Mouse (Mus musculus) intestine, postnatal 0 days (tissue): ENCODE data around the gene Dctpp1. TPM values are rescaled to one million over a fixed set of nuclear protein-coding genes. Genes with fewer than 3 reads are reported as not detected.

Experiments
- ATAC-seq: fragments of 200-750 bp; cut with Nextera tagmentation; 2 replicates; pipeline ENCODE4 v1.8.0; 2017; ENCODE audit warnings: mild to moderate bottlenecking, moderate TSS enrichment, moderate library complexity
- H3K27ac ChIP-seq: fragments of 300-500 bp; sonication (generic); 2 replicates; pipeline ENCODE4 v1.5.1; 2014; ENCODE audit warnings: mild to moderate bottlenecking, low read depth, low read length, moderate library complexity
- H3K27me3 ChIP-seq: fragments of 300-500 bp; sonication (generic); replicated peaks from 2 replicates; pipeline ENCODE4 v1.6.1; 2014; ENCODE audit warnings: low read length, mixed read lengths; ENCODE audit not compliant: control insufficient read depth, insufficient read depth
- H3K36me3 ChIP-seq: fragments of 300-500 bp; sonication (generic); 2 replicates; pipeline ENCODE4 v1.6.1; 2014; ENCODE audit warnings: mild to moderate bottlenecking, moderate library complexity; ENCODE audit not compliant: control insufficient read depth, insufficient read depth
- H3K4me1 ChIP-seq: fragments of 300-500 bp; sonication (generic); replicated peaks from 2 replicates; pipeline ENCODE4 v1.6.1; 2014; ENCODE audit warnings: antibody characterized with exemption, low read length, mixed read lengths; ENCODE audit not compliant: control insufficient read depth, insufficient read depth
- H3K4me2 ChIP-seq: fragments of 300-500 bp; sonication (generic); replicated peaks from 2 replicates; pipeline ENCODE4 v1.6.1; 2014; ENCODE audit warnings: low read depth, mild to moderate bottlenecking, moderate library complexity
- H3K4me3 ChIP-seq: fragments of 300-500 bp; sonication (generic); 2 replicates; pipeline ENCODE4 v1.5.1; 2014; ENCODE audit warnings: low read depth, low read length
- H3K9ac ChIP-seq: fragments of 300-500 bp; sonication (generic); 2 replicates; pipeline ENCODE4 v1.6.1; 2014; ENCODE audit warnings: mild to moderate bottlenecking, low read depth, low read length
- H3K9me3 ChIP-seq: fragments of 300-500 bp; sonication (generic); 2 replicates; pipeline ENCODE4 v1.6.1; 2016; ENCODE audit warnings: mixed run types; ENCODE audit not compliant: control insufficient read depth
- CTCF ChIP-seq: sonication (generic); IDR thresholded peaks from 2 replicates; pipeline ENCODE4 v1.5.1; 2016; ENCODE audit warnings: low read depth, mild to moderate bottlenecking, control low read depth, antibody characterized with exemption, moderate library complexity
- WGBS: fragments of 180-500 bp; shearing (Covaris S2); extraction: QIAGEN DNeasy Blood & Tissue Kit; methylation state at CpG from one replicate; pipeline ENCODE4 v1.1.7; 2014; 5-methylcytosine and 5-hydroxymethylcytosine counted together
- polyA plus RNA-seq: library from polyadenylated mRNA; unstranded; fragments of >200 nt; fragmentation: Nextera tagmentation; extraction: Ambion mirVana; gene quantifications from 2 replicates; pipeline ENCODE4 v1.2.1, GENCODE M21; 2015

Gene Dctpp1
- polyA plus RNA-seq, 1 experiment from 2014 or later = 75.2 TPM

DNA sequence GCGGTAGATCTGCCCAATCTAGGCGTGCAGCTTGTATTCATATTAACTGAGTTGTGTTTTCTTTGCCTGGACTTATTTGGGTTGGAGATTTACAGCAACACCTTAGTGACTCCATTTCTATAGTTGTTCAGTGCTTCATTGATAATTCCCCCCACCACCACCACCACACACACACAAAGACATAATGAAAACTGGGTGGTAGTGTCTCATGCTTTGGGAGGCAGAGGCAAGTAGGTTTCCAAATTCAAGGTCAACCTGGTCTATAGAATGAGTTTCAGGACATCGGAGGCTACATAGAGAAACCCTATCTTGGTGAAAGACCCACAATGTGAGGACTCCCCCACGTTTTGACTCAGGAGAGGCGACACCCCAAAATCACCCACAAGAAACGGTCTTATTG, 35.9 kb downstream of the Dctpp1 start:
- 91% methylated on average over 6 of the region's 6 CpGs for WGBS
- Histone ChIP-seq H3K4me3 (no peak overlapping the region), H3K4me1 (no peaks in the 10 kb centered on the region), H3K9me3 (no peaks in the 10 kb centered on the region), H3K4me2 (no peak overlapping the region), H3K36me3 (no peaks in the 10 kb centered on the region), H3K27ac (no peak overlapping the region), H3K27me3 (no peaks in the 10 kb centered on the region), H3K9ac (no peak overlapping the region)
- ATAC-seq = no peak
- TF ChIP-seq CTCF = no peak

DNA sequence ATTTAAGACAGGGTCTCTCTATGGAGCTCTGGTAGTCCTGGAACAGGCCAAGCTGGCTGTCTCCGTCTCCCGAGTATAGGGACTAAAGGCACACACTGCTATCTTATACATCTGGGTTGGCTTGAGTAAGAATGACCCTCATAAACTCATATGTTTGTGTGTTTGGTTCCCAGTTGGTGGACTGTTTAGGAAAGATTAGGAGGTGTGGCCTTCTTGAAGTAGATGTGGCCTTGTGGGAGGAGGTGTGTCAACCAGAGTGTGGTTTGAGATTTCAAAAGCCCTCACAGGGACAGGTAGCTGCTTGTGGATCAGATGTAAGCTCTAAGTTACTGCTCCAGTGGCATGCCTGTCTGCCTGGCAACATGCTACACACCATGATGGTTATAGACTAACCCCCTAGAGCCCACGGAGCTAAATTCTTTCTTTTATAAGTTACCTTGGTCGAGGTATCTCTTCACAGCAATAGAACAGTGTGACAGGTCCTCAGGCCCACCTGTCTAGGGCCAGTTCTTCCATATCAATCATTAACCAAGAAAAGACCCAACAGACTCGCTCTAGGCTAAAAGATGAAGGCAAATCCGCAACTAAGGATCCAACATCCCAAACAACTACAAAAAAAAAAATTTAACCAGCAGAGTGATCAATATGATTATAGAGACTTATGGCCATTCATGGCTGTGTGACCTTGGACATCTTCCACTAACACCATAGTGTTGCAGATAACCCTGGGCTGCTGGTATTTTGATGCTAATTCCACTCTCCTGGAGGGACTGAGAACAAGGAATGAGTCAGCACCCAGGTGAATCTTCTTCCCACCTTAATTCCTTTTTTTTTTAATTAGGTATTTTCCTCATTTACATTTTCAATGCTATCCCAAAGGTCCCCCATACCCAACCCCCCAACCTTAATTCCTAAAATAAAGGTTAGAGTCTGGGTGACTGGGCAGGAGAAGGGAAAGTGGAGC, 36.7 kb downstream of the Dctpp1 start:
- no peak overlapping the region for H3K4me3 ChIP-seq
- no peaks in the 10 kb centered on the region for H3K36me3 ChIP-seq
- H3K27ac ChIP-seq = no peak overlapping the region
- H3K4me1 ChIP-seq = no peaks in the 10 kb centered on the region
- ATAC-seq = no peak
- H3K9me3 ChIP-seq = no peaks in the 10 kb centered on the region
- no peak for TF ChIP-seq CTCF
- no peak overlapping the region for H3K9ac ChIP-seq
- no peaks in the 10 kb centered on the region for H3K27me3 ChIP-seq
- 58% methylated on average over 6 of the region's 6 CpGs for WGBS
- no peak overlapping the region for H3K4me2 ChIP-seq

DNA sequence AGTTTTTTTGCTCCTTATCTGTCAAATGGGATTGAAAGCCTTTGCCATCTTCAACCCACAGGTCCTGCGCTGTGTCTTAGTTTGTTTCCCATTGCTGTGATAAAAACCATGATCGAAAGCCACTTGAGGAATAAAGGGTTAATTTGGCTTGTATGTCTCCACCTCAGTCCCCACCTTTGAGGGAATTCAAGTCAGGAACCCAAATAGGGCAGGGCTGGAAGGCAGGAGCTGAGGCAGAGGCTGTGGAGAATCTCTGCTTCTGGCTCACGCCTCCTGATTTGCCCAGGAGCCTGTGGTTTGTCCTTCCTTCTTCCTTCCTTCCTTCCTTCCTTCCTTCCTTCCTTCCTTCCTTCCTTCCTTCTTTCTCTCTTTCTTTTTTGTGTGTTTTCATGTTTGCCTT, 37.4 kb downstream of the Dctpp1 start:
- Histone ChIP-seq H3K36me3 (no peaks in the 10 kb centered on the region), H3K4me1 (no peaks in the 10 kb centered on the region), H3K4me3 (no peak overlapping the region), H3K4me2 (no peak overlapping the region), H3K9me3 (no peaks in the 10 kb centered on the region), H3K9ac (no peak overlapping the region), H3K27me3 (no peaks in the 10 kb centered on the region), H3K27ac (no peak overlapping the region)
- TF ChIP-seq CTCF = no peak
- no peak for ATAC-seq
- WGBS = over 99% methylated on average over 3 of the region's 3 CpGs

GRCm38 (mm10) chr7:127220440-127220839, 40.1 kb downstream of the Dctpp1 start:
- H3K4me2 ChIP-seq = no peak overlapping the region
- no peak overlapping the region for H3K4me3 ChIP-seq
- WGBS = 66% methylated on average over 6 of the region's 6 CpGs
- no peak for ATAC-seq
- no peak overlapping the region for H3K27ac ChIP-seq
- no peak for TF ChIP-seq CTCF
- no peaks in the 10 kb centered on the region for H3K36me3 ChIP-seq
- H3K9ac ChIP-seq = no peak overlapping the region
- no peaks in the 10 kb centered on the region for H3K27me3 ChIP-seq
- no peaks in the 10 kb centered on the region for H3K9me3 ChIP-seq
- H3K4me1 ChIP-seq = no peaks in the 10 kb centered on the region

- Histone ChIP-seq H3K36me3 (no peaks in the 10 kb centered on the region), H3K9me3 (no peaks in the 10 kb centered on the region), H3K4me2 (no peak overlapping the region), H3K4me1 (0 out of 2 replicates have a peak, but pooled peaks cover 3% of the 10 kb centered on the region), H3K27ac (no peak overlapping the region), H3K27me3 (no peaks in the 10 kb centered on the region), H3K4me3 (no peak overlapping the region), H3K9ac (no peak overlapping the region)
- TF ChIP-seq CTCF = no peak
- WGBS = 91% methylated on average over 4 of the region's 4 CpGs
- no peak for ATAC-seq
These were observed 41.8 kb downstream of the Dctpp1 start for GRCm38 (mm10) chr7:127218670-127219069.

GRCm38 (mm10) chr7:127217901-127218642, 42.4 kb downstream of the Dctpp1 start:
- no peak overlapping the region for H3K27ac ChIP-seq
- no peak overlapping the region for H3K4me3 ChIP-seq
- ATAC-seq = no peak
- no peak overlapping the region for H3K9ac ChIP-seq
- 0 out of 2 replicates have a peak, but pooled peaks cover 3% of the 10 kb centered on the region for H3K4me1 ChIP-seq
- TF ChIP-seq CTCF = no peak
- H3K27me3 ChIP-seq = no peaks in the 10 kb centered on the region
- no peak overlapping the region for H3K4me2 ChIP-seq
- H3K9me3 ChIP-seq = no peaks in the 10 kb centered on the region
- no peaks in the 10 kb centered on the region for H3K36me3 ChIP-seq
- WGBS = 76% methylated on average over 10 of the region's 10 CpGs
